Comparison of ENCODE assay signal across 11 mouse cellular contexts in genomic region chr6:146845961-146846750, GRCm38 (mm10). TPM values are rescaled to one million over a fixed set of nuclear protein-coding genes. Genes with fewer than 3 reads are reported as not detected.
DNase-seq lines count a peak whose midpoint lies in the region; ATAC-seq and TF ChIP-seq lines count a peak whose summit lies in the region.
"Had no signal": no experiment of that assay in that cellular context is flagged by ENCODE, and none has a peak within 500 bp of the region (broad histone marks: within the 10 kb centered on the region; RNA-seq: fewer than 3 reads in every experiment).

No protein-coding gene starts in this region.

- TF ChIP-seq RAD21 in MEL (IDR thresholded peaks at IDR 0.05; ENCODE audit: low read depth, low read length), result no peak

- H3K27me3 ChIP-seq in MEL (ENCODE audit: control insufficient read depth in 1 of 2, insufficient read depth in 2 of 2, low read length in 2 of 2), result no peaks in the 10 kb centered on the region
- H3K27me3 ChIP-seq in heart, embryonic 13.5 days (replicated peaks), result no peaks in the 10 kb centered on the region
- no peaks in the 10 kb centered on the region for H3K27me3 ChIP-seq in lung, embryonic 15.5 days

- TF ChIP-seq POLR2A in MEL (IDR thresholded peaks at IDR 0.05; ENCODE audit: control insufficient read depth in 1 of 2, insufficient read depth in 1 of 2, low read depth in 1 of 2, low read length in 2 of 2, poor library complexity in 1 of 2), result peak in 1 of 2 experiments; percentile 66; a peak in 2 of 4 replicates

- H3K36me3 ChIP-seq in MEL (ENCODE audit: control insufficient read depth in 1 of 2, insufficient read depth in 2 of 2, low read length in 2 of 2), result peaks cover 0 to 34% of the 10 kb centered on the region in 2 experiments; a peak in 2 of 4 replicates
- H3K36me3 ChIP-seq in heart, embryonic 13.5 days, result no peaks in the 10 kb centered on the region
- no peaks in the 10 kb centered on the region for H3K36me3 ChIP-seq in lung, embryonic 15.5 days

- peak overlapping the region; percentile 86 for H3K27ac ChIP-seq in MEL (ENCODE audit: control insufficient read depth, low read depth, low read length)
- peak overlapping the region; percentile 43; the same call in 1 of the 2 replicates for H3K27ac ChIP-seq in heart, embryonic 13.5 days (replicated peaks)
- peak overlapping the region; percentile 15; the same call in 1 of the 2 replicates for H3K27ac ChIP-seq in lung, embryonic 15.5 days

- WGBS in heart, embryonic 13.5 days, result 39% methylated on average over 15 of the region's 15 CpGs
- 57% methylated on average over 15 of the region's 15 CpGs for WGBS in lung, embryonic 15.5 days

- no peak overlapping the region for H3K4me2 ChIP-seq in heart, embryonic 13.5 days
- H3K4me2 ChIP-seq in lung, embryonic 15.5 days, result no peak overlapping the region

- H3K4me3 ChIP-seq in MEL (ENCODE audit: control insufficient read depth in 1 of 2, insufficient read depth in 1 of 2, low read depth in 2 of 2, low read length in 2 of 2), result peak overlapping the region in 1 of 2 experiments; percentile 42; a peak in 2 of 4 replicates
- H3K4me3 ChIP-seq in heart, embryonic 13.5 days, result no peak overlapping the region
- no peak overlapping the region for H3K4me3 ChIP-seq in lung, embryonic 15.5 days
- H3K4me3 ChIP-seq: erythroblast, embryonic 14.5 days had no signal

- no peaks in the 10 kb centered on the region for H3K9me3 ChIP-seq in MEL (replicated peaks; ENCODE audit: insufficient read depth, low read length)
- H3K9me3 ChIP-seq in heart, embryonic 13.5 days, result no peaks in the 10 kb centered on the region
- H3K9me3 ChIP-seq in lung, embryonic 15.5 days, result no peaks in the 10 kb centered on the region

- peaks cover 31 to 53% of the 10 kb centered on the region in 2 experiments for H3K4me1 ChIP-seq in MEL (ENCODE audit: control insufficient read depth in 1 of 2, insufficient read depth in 2 of 2, low read length in 2 of 2)
- peaks cover 40% of the 10 kb centered on the region for H3K4me1 ChIP-seq in heart, embryonic 13.5 days
- peaks cover 10% of the 10 kb centered on the region; the same call in 1 of the 2 replicates for H3K4me1 ChIP-seq in lung, embryonic 15.5 days

- peak overlapping the region; percentile 67 for H3K9ac ChIP-seq in MEL (ENCODE audit: control insufficient read depth, low read depth, low read length, poor library complexity, severe bottlenecking)
- peak overlapping the region; percentile 21; the same call in 1 of the 2 replicates for H3K9ac ChIP-seq in heart, embryonic 13.5 days
- H3K9ac ChIP-seq in lung, embryonic 15.5 days, result no peak overlapping the region

- no peaks in the 10 kb centered on the region for H3K79me2 ChIP-seq in MEL (ENCODE audit: control insufficient read depth, insufficient read depth, low read length, poor library complexity)

- peak; percentile 87 for DNase-seq in MEL (ENCODE audit: low read depth, low spot score)
- DNase-seq in adrenal gland, adult 8-10 months, result peak; percentile 80
- no peak for DNase-seq in thymus, postnatal 0 days (ENCODE audit: low spot score)
- no peak for DNase-seq in urinary bladder, postnatal 36 days (ENCODE audit: low spot score in 2 of 2)
- DNase-seq in cerebellum, postnatal 36 days, result no peak
- no peak for DNase-seq in urinary bladder, postnatal 10 days (ENCODE audit: low spot score)

- TF ChIP-seq EP300 in MEL (IDR thresholded peaks at IDR 0.05; ENCODE audit: low read depth in 1 of 2, low read length in 2 of 2), result peak in 1 of 2 experiments; percentile 83

- ATAC-seq in heart, embryonic 13.5 days (ENCODE audit: extremely low read depth, insufficient number of reproducible peaks, low FRiP score, low TSS enrichment), result no peak
- ATAC-seq in lung, embryonic 15.5 days (ENCODE audit: borderline replicate concordance, extremely low read depth, low FRiP score, low TSS enrichment), result peak; percentile 34; the same call in 1 of the 2 replicates

- no peak for TF ChIP-seq CTCF in MEL (IDR thresholded peaks at IDR 0.05 in 2 of 3, conservative IDR thresholded peaks at IDR 0.05 in 1 of 3; ENCODE audit: control insufficient read depth in 1 of 3, insufficient read depth in 1 of 3, low read depth in 2 of 3, low read length in 3 of 3, poor library complexity in 1 of 3, severe bottlenecking in 1 of 3)

TF ChIP-seq in MEL, 35 proteins besides CTCF, POLR2A, EP300 and RAD21 (continues in another document):
- TF ChIP-seq ZKSCAN1 (IDR thresholded peaks at IDR 0.05; ENCODE audit: low read depth, low read length) (no peak), UBTF (IDR thresholded peaks at IDR 0.05; ENCODE audit: borderline replicate concordance, insufficient read depth, low read depth, low read length) (no peak), GATA1 (IDR thresholded peaks at IDR 0.05; ENCODE audit: low read depth, low read length) (peak; percentile 50; the same call in 1 of the 2 replicates), E2F4 (IDR thresholded peaks at IDR 0.05; ENCODE audit: borderline replicate concordance, low read depth, low read length) (no peak), MAX (IDR thresholded peaks at IDR 0.05; ENCODE audit: low read length) (0 out of 2 replicates have a peak, but pooled peaks have one; percentile 26), TAL1 (IDR thresholded peaks at IDR 0.05; ENCODE audit: low read length) (no peak), MEF2A (IDR thresholded peaks at IDR 0.05; ENCODE audit: extremely low read depth, insufficient replicate concordance, low read depth, low read length, poor library complexity, severe bottlenecking) (no peak), NELFE (IDR thresholded peaks at IDR 0.05; ENCODE audit: low read depth, low read length) (peak; percentile 26; the same call in 1 of the 2 replicates), MYC (IDR thresholded peaks at IDR 0.05; ENCODE audit: low read depth, low read length) (0 out of 2 replicates have a peak, but pooled peaks have one; percentile 32), KAT2A (conservative IDR thresholded peaks at IDR 0.05; ENCODE audit: low read depth, low read length) (no peak), GABPA (IDR thresholded peaks at IDR 0.05; ENCODE audit: low read depth, low read length) (no peak), ETS1 (IDR thresholded peaks at IDR 0.05; ENCODE audit: low read depth, low read length) (peak; percentile 54; the same call in 1 of the 2 replicates), SMC3 (IDR thresholded peaks at IDR 0.05; ENCODE audit: low read depth, low read length) (no peak), TBP (IDR thresholded peaks at IDR 0.05; ENCODE audit: low read depth, low read length) (peak; percentile 79; the same call in 1 of the 2 replicates), TCF12 (IDR thresholded peaks at IDR 0.05; ENCODE audit: low read depth, low read length) (peak; percentile 73), CHD1 (IDR thresholded peaks at IDR 0.05; ENCODE audit: low read depth, low read length) (peak; percentile 13; the same call in 1 of the 2 replicates), HCFC1 (IDR thresholded peaks at IDR 0.05; ENCODE audit: low read depth, low read length) (no peak; the same call in 1 of the 2 replicates), SIN3A (IDR thresholded peaks at IDR 0.05; ENCODE audit: low read length) (no peak; the same call in 1 of the 2 replicates), MYB (IDR thresholded peaks at IDR 0.05; ENCODE audit: low read depth, low read length) (peak; percentile 74), ZC3H11A (IDR thresholded peaks at IDR 0.05; ENCODE audit: low read depth, low read length) (no peak), BHLHE40 (IDR thresholded peaks at IDR 0.05; ENCODE audit: borderline replicate concordance, low read depth, low read length) (no peak), NRF1 (IDR thresholded peaks at IDR 0.05; ENCODE audit: insufficient read depth, low read depth, low read length, poor library complexity, severe bottlenecking) (no peak), ZNF384 (IDR thresholded peaks at IDR 0.05; ENCODE audit: low read depth, low read length) (no peak), ELF1 (IDR thresholded peaks at IDR 0.05; ENCODE audit: low read depth, low read length) (0 out of 2 replicates have a peak, but pooled peaks have one; percentile 37), RCOR1 (IDR thresholded peaks at IDR 0.05; ENCODE audit: low read depth, low read length) (no peak; the same call in 1 of the 2 replicates), POLR2AphosphoS5 (IDR thresholded peaks at IDR 0.05; ENCODE audit: borderline replicate concordance, low read depth, low read length) (no peak), POLR2AphosphoS2 (IDR thresholded peaks at IDR 0.05; ENCODE audit: low read length) (no peak; the same call in 1 of the 2 replicates), USF1 (IDR thresholded peaks at IDR 0.05; ENCODE audit: low read depth, low read length) (no peak)

RNA-seq across cellular contexts. Expression of gene Smco2, which starts 3.7 kb away (rescaled TPM):
- total RNA-seq in MEL (2012; rRNA removed), result not detected in 2 replicates
- polyA plus RNA-seq in MEL (2012; ENCODE audit: insufficient read depth in 1 of 2, insufficient read length in 2 of 2, low read depth in 1 of 2, low replicate concordance in 2 of 2, missing spikeins in 1 of 2), result not detected
- total RNA-seq in adrenal gland, adult 8-10 months (2022), result not detected
- not detected in 2 replicates for polyA plus RNA-seq in heart, embryonic 13.5 days (2015; fragmentation: Nextera tagmentation; extraction: Ambion mirVana)
- polyA plus RNA-seq in lung, embryonic 15.5 days (2015; fragmentation: Nextera tagmentation; extraction: Ambion mirVana), result not detected in 2 replicates
- not detected in 2 replicates for polyA plus RNA-seq in thymus, postnatal 0 days (2015; fragmentation: Nextera tagmentation; extraction: Ambion mirVana)
- total RNA-seq: left cerebral cortex, postnatal 14 days; neutrophil, adult 5-6 weeks had no signal
- polyA plus RNA-seq: erythroblast, embryonic 14.5 days had no signal

RNA-seq across cellular contexts. Expression of gene Ppfibp1, which starts 42.1 kb away (rescaled TPM):
- 12.2 and 13.8 TPM in 2 replicates for total RNA-seq in MEL (2012; rRNA removed)
- polyA plus RNA-seq in MEL (2012; ENCODE audit: insufficient read depth in 1 of 2, insufficient read length in 2 of 2, low read depth in 1 of 2, low replicate concordance in 2 of 2, missing spikeins in 1 of 2), result 10 to 100 TPM in 1 of 2 experiments, not detected in 1; 14.6 TPM
- 100 to 1,000 TPM in 2 of 4 experiments, 10 to 100 TPM in 2; 80.0 to 138 (median 105) TPM for total RNA-seq in adrenal gland, adult 8-10 months (2022)
- polyA plus RNA-seq in heart, embryonic 13.5 days (2015; fragmentation: Nextera tagmentation; extraction: Ambion mirVana), result 47.0 and 48.6 TPM in 2 replicates
- 45.9 and 52.3 TPM in 2 replicates for polyA plus RNA-seq in lung, embryonic 15.5 days (2015; fragmentation: Nextera tagmentation; extraction: Ambion mirVana)
- 7.2 and 9.2 TPM in 2 replicates for polyA plus RNA-seq in thymus, postnatal 0 days (2015; fragmentation: Nextera tagmentation; extraction: Ambion mirVana)
- polyA plus RNA-seq: erythroblast, embryonic 14.5 days had no signal

RNA-seq across cellular contexts. Expression of gene Arntl2, which starts 50.3 kb away (rescaled TPM):
- total RNA-seq in MEL (2012; rRNA removed), result 16.8 and 20.2 TPM in 2 replicates
- polyA plus RNA-seq in MEL (2012; ENCODE audit: insufficient read depth in 1 of 2, insufficient read length in 2 of 2, low read depth in 1 of 2, low replicate concordance in 2 of 2, missing spikeins in 1 of 2), result 10 to 100 TPM in 1 of 2 experiments, not detected in 1; 20.6 TPM
- total RNA-seq in adrenal gland, adult 8-10 months (2022), result 1 to 10 TPM; 1.6 to 6.4 (median 3.4) TPM
- 2.2 and 2.5 TPM in 2 replicates for polyA plus RNA-seq in heart, embryonic 13.5 days (2015; fragmentation: Nextera tagmentation; extraction: Ambion mirVana)
- 5.3 and 5.6 TPM in 2 replicates for polyA plus RNA-seq in lung, embryonic 15.5 days (2015; fragmentation: Nextera tagmentation; extraction: Ambion mirVana)
- 0.45 and 0.92 TPM in 2 replicates for polyA plus RNA-seq in thymus, postnatal 0 days (2015; fragmentation: Nextera tagmentation; extraction: Ambion mirVana)
- polyA plus RNA-seq: erythroblast, embryonic 14.5 days had no signal

Comparison
In these comparisons a context has a peak if more than half of its experiments do, and no peak if none do; other contexts are left out.
1. DNase-seq: peak in MEL (single experiment) and adrenal gland, adult 8-10 months (single experiment); none in thymus, postnatal 0 days (single experiment), urinary bladder, postnatal 36 days (0 of 2), cerebellum, postnatal 36 days (0 of 2) and urinary bladder, postnatal 10 days (single experiment).
2. H3K27ac ChIP-seq: peak in every context shown above with its lines; median percentile 86 in MEL; 43 in heart, embryonic 13.5 days; 15 in lung, embryonic 15.5 days.